Mouse (Mus musculus) testis, adult 2 months (tissue): Measurements from ENCODE around the gene Boc.

Experiments
- CTCF ChIP-seq: fragments of 200-500 bp; IDR thresholded peaks from 2 replicates; pipeline ENCODE4 v1.5.1; 2012; ENCODE audit warnings: low read depth, mild to moderate bottlenecking, inconsistent platforms, low read length, moderate library complexity; ENCODE audit not compliant: control insufficient read depth, insufficient read depth, insufficient replicate concordance
- POLR2A ChIP-seq: fragments of 200-500 bp; IDR thresholded peaks from 2 replicates; pipeline ENCODE4 v1.6.1; 2012; ENCODE audit warnings: low read depth, mild to moderate bottlenecking, inconsistent platforms, low read length, moderate library complexity; ENCODE audit not compliant: control insufficient read depth

GRCm38 (mm10) chr16:44491051-44491450 is 67.6 kb downstream of the Boc start:
- no peak for TF ChIP-seq CTCF
- TF ChIP-seq POLR2A = no peak
